Comparison of ENCODE assay signal across 18 mouse cellular contexts in the genomic region with DNA sequence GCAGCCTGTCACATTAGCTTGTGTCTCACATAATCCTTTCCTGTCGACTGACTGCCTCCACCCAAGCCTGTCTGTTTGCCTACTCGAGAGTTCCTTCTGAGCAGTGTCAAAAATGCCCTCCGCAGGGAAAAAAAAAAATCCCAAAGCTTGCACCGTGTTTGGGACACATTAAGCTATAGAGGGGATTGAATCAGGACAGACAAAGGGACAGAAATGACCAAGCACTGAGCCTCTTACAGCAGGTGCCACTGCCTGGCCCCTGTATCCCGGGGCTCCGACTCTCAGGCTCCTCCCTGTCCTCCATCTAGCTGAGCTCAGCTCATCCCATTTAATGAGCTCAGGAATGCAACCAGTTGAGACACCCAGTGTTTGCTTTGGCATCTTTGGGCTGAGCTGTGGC.
"Had no signal": no experiment of that assay in that cellular context is flagged by ENCODE, and none has a peak within 500 bp of the region (broad histone marks: within the 10 kb centered on the region; RNA-seq: fewer than 3 reads in every experiment).

No protein-coding gene starts in this region.

- H3K4me2 ChIP-seq: kidney, embryonic 15.5 days; limb, embryonic 13.5 days; liver, embryonic 12.5 days; liver, embryonic 15.5 days; lung, embryonic 15.5 days; midbrain, embryonic 15.5 days had no signal

- H3K4me1 ChIP-seq: kidney, embryonic 15.5 days; liver, embryonic 12.5 days; liver, embryonic 15.5 days; lung, embryonic 15.5 days; megakaryocyte, embryonic 14.5 days; midbrain, embryonic 15.5 days had no signal

- DNase-seq: kidney, adult 8-10 months; kidney, postnatal 10 days; liver; lung, adult 18-20 months; lung, postnatal 10 days; lung, postnatal 36 days; thymus, adult 2 months; thymus, postnatal 14 days; thymus, postnatal 4 days had no signal

- ATAC-seq: liver, embryonic 12.5 days; midbrain, embryonic 15.5 days had no signal

- H3K4me3 ChIP-seq: kidney, embryonic 15.5 days; limb, embryonic 10.5 days; limb, embryonic 13.5 days; liver, embryonic 12.5 days; liver, embryonic 15.5 days; lung, embryonic 15.5 days; megakaryocyte, embryonic 14.5 days; midbrain, embryonic 10.5 days; midbrain, embryonic 15.5 days had no signal

- H3K36me3 ChIP-seq: kidney, embryonic 15.5 days; limb, embryonic 10.5 days; limb, embryonic 13.5 days; liver, embryonic 12.5 days; liver, embryonic 15.5 days; lung, embryonic 15.5 days; midbrain, embryonic 10.5 days; midbrain, embryonic 15.5 days had no signal

- H3K27ac ChIP-seq: kidney, embryonic 15.5 days; limb, embryonic 10.5 days; limb, embryonic 13.5 days; liver, embryonic 12.5 days; liver, embryonic 15.5 days; lung, embryonic 15.5 days; midbrain, embryonic 10.5 days; midbrain, embryonic 15.5 days had no signal

- H3K9me3 ChIP-seq: kidney, embryonic 15.5 days; limb, embryonic 10.5 days; limb, embryonic 13.5 days; liver, embryonic 12.5 days; liver, embryonic 15.5 days; lung, embryonic 15.5 days; midbrain, embryonic 10.5 days; midbrain, embryonic 15.5 days had no signal

- H3K9ac ChIP-seq: kidney, embryonic 15.5 days; limb, embryonic 13.5 days; liver, embryonic 12.5 days; liver, embryonic 15.5 days; lung, embryonic 15.5 days; midbrain, embryonic 15.5 days had no signal

- H3K27me3 ChIP-seq: kidney, embryonic 15.5 days; limb, embryonic 13.5 days; liver, embryonic 12.5 days; liver, embryonic 15.5 days; lung, embryonic 15.5 days; midbrain, embryonic 15.5 days had no signal
